Mouse (Mus musculus): ENCODE results near the gene Phf3. TPM values are rescaled to one million over a fixed set of nuclear protein-coding genes. Genes with fewer than 3 reads are reported as not detected.

Gene Phf3
- polyA plus RNA-seq (2012; rRNA removed) = 45.4 and 59.7 TPM in 2 replicates

GRCm38 (mm10) chr1:30873541-30874260 lies at the start of gene Phf3:
Gene Phf3, minus strand, starts transcription at chr1:30873921.

Other genes starting within 250 kb of the Phf3 start
- not detected in 2 replicates for gene AC153137.1, start 104.0 kb upstream of the Phf3 start, polyA plus RNA-seq (2012; rRNA removed)

All from central nervous system, embryonic 11.5 days (tissue).